Mouse (Mus musculus): ENCODE results near the gene Ankib1.
"Not testable (repeated sequence)": the region's sequence is repeated elsewhere in the genome, so short reads cannot be mapped to it uniquely, and the experiment has no call there.

The Ankib1 gene

GRCm38 (mm10) chr5:3725491-3725890 lies 77.2 kb downstream of the Ankib1 start:
- DNase-seq (ENCODE audit: low spot score) = no peak

- no peak for DNase-seq (ENCODE audit: low spot score)
Measured at GRCm38 (mm10) chr5:3723415-3723814, 79.3 kb downstream of the Ankib1 start.

- DNase-seq (ENCODE audit: low spot score) = peak; percentile 14
Measured at GRCm38 (mm10) chr5:3722873-3723272, 79.9 kb downstream of the Ankib1 start.

- no peak for DNase-seq (ENCODE audit: low spot score)
Measured at GRCm38 (mm10) chr5:3719371-3719770, 83.4 kb downstream of the Ankib1 start.

GRCm38 (mm10) chr5:3715800-3716199 lies 86.9 kb downstream of the Ankib1 start:
- no peak for DNase-seq (ENCODE audit: low spot score)

GRCm38 (mm10) chr5:3702180-3702579 lies 100.5 kb downstream of the Ankib1 start:
- DNase-seq (ENCODE audit: low spot score) = no peak

- no peak for DNase-seq (ENCODE audit: low spot score)
Measured at GRCm38 (mm10) chr5:3700025-3700424, 102.7 kb downstream of the Ankib1 start.

- no peak for DNase-seq (ENCODE audit: low spot score)
Measured at GRCm38 (mm10) chr5:3696031-3696430, 106.7 kb downstream of the Ankib1 start.

GRCm38 (mm10) chr5:3695191-3695590 lies 107.5 kb downstream of the Ankib1 start:
- no peak for DNase-seq (ENCODE audit: low spot score)

- DNase-seq (ENCODE audit: low spot score) = no peak
Measured at GRCm38 (mm10) chr5:3692956-3693355, 109.8 kb downstream of the Ankib1 start.

- DNase-seq (ENCODE audit: low spot score) = no peak
Measured at GRCm38 (mm10) chr5:3691283-3691682, 111.4 kb downstream of the Ankib1 start.

GRCm38 (mm10) chr5:3688298-3688697 lies 114.4 kb downstream of the Ankib1 start:
- DNase-seq (ENCODE audit: low spot score) = no peak

- no peak for DNase-seq (ENCODE audit: low spot score)
Measured at GRCm38 (mm10) chr5:3669938-3670554, 132.7 kb downstream of the Ankib1 start.

- no peak for DNase-seq (ENCODE audit: low spot score)
Measured at GRCm38 (mm10) chr5:3666585-3666984, 136.1 kb downstream of the Ankib1 start.

- DNase-seq (ENCODE audit: low spot score) = no peak
Measured at GRCm38 (mm10) chr5:3665225-3665624, 137.5 kb downstream of the Ankib1 start.

GRCm38 (mm10) chr5:3657085-3657484 lies 145.6 kb downstream of the Ankib1 start, which contains the start of gene Gatad1:
Gene Gatad1, minus strand, starts transcription at chr5:3657185.
- no peak for DNase-seq (ENCODE audit: low spot score)

- no peak for DNase-seq (ENCODE audit: low spot score)
Measured at GRCm38 (mm10) chr5:3653801-3654200, 148.9 kb downstream of the Ankib1 start.

- DNase-seq (ENCODE audit: low spot score) = not testable (repeated sequence)
Measured at GRCm38 (mm10) chr5:3652903-3653575, 149.7 kb downstream of the Ankib1 start.

- no peak for DNase-seq (ENCODE audit: low spot score)
Measured at GRCm38 (mm10) chr5:3651621-3652020, 151.1 kb downstream of the Ankib1 start.

- DNase-seq (ENCODE audit: low spot score) = no peak
Measured at GRCm38 (mm10) chr5:3650881-3651280, 151.8 kb downstream of the Ankib1 start, which contains the start of gene Tmbim7. Gene Tmbim7, plus strand, starts transcription at chr5:3651181.

- no peak for DNase-seq (ENCODE audit: low spot score)
Measured at GRCm38 (mm10) chr5:3648849-3649210, 153.9 kb downstream of the Ankib1 start.

- no peak for DNase-seq (ENCODE audit: low spot score)
Measured at GRCm38 (mm10) chr5:3648206-3648848, 154.4 kb downstream of the Ankib1 start.

- DNase-seq (ENCODE audit: low spot score) = peak; percentile 86
Measured at GRCm38 (mm10) chr5:3647708-3648121, 155.0 kb downstream of the Ankib1 start.

All from c-Kit-positive CD71-positive TER-119-positive erythroid progenitor cells, embryonic 14.5 days (primary cell).